19 mouse cellular contexts compared by ENCODE assay signal in the genomic region with DNA sequence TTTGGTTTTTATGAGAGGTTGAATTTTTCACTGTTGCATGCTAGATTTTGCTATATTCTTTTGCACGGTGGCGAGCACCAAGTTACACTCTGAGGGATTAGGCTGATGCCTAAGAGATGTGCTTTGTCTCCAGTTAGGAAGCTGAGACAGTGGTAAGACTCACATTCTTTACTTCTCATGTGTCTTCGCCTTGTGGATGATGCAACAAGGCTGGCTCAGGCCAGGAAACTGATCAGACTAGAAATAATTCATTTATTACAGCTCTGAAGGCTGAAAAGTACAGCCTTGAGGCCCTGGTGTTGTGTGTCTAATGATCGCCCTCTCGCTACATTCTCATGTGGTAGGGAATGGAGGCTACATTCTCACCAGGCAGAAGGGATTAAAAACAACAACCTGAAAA.
"Had no signal": no experiment of that assay in that cellular context is flagged by ENCODE, and none has a peak within 500 bp of the region (broad histone marks: within the 10 kb centered on the region; RNA-seq: fewer than 3 reads in every experiment).

No protein-coding gene starts in this region.

- H3K4me3 ChIP-seq: liver, embryonic 15.5 days; lung, embryonic 15.5 days; megakaryocyte, embryonic 14.5 days; midbrain, embryonic 13.5 days; midbrain, embryonic 15.5 days; neural tube, embryonic 13.5 days; neural tube, embryonic 15.5 days had no signal

- H3K27me3 ChIP-seq: liver, embryonic 15.5 days; lung, embryonic 15.5 days; megakaryocyte, embryonic 14.5 days; midbrain, embryonic 13.5 days; midbrain, embryonic 15.5 days; neural tube, embryonic 13.5 days; neural tube, embryonic 15.5 days had no signal

- DNase-seq: liver, postnatal 0 days; lung, adult 2 months; lung, postnatal 14 days; lung, postnatal 36 days; right cerebral cortex, adult 18-20 months; right cerebral cortex, postnatal 25 days; right cerebral cortex, postnatal 4 days; spleen, adult 18-20 months; thymus, adult 18-20 months; thymus, postnatal 25 days; thymus, postnatal 4 days had no signal

- H3K4me2 ChIP-seq: liver, embryonic 15.5 days; lung, embryonic 15.5 days; midbrain, embryonic 11.5 days; midbrain, embryonic 13.5 days; midbrain, embryonic 15.5 days; neural tube, embryonic 13.5 days; neural tube, embryonic 15.5 days had no signal

- H3K36me3 ChIP-seq: liver, embryonic 15.5 days; lung, embryonic 15.5 days; midbrain, embryonic 13.5 days; midbrain, embryonic 15.5 days; neural tube, embryonic 13.5 days; neural tube, embryonic 15.5 days had no signal
